In the genomic region with DNA sequence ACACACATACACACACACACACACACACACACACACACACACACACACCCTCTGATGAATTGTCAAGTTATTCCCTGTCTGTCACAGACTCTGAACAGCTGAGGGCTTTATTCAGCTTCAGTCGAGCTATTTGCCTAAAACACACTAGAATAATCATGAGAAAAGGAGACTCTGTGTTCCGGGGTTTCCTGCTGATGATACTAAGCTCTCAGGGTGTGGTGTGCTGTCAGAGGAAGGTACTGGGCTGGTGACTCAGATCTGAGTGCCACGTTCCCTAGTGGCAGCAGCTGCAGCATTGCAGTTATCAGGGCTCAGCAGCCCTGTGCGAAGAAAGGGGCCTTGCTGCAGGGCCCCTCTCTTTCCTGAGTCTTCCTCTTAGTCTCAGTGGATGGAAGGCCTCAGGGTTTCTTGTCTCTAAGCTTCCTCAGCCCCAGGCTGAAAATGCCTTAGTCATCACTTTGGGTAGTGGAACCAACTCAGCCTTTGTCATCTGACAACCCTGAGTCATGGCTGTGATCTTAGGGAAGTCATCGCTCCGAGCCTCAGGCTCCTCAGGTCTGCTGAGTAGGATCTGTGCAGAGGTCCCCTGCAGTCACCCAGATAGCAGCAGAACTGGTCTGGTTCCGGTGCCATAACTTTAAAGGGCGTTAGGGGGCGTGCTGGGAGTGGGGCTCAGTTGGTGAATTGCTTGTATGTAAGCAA, we compare ENCODE assay signal across 13 mouse cellular contexts.
A peak's percentile ranks its signal among the peaks of the same experiment; 100 is the strongest.
DNase-seq lines count a peak whose midpoint lies in the region; ATAC-seq lines count a peak whose summit lies in the region.
"Had no signal": no experiment of that assay in that cellular context is flagged by ENCODE, and none has a peak within 500 bp of the region (broad histone marks: within the 10 kb centered on the region; RNA-seq: fewer than 3 reads in every experiment).

No protein-coding gene starts in this region.

- peak; percentile 15 to 23 for DNase-seq in adrenal gland, adult (ENCODE audit: inconsistent age in 2 of 2, low spot score in 1 of 2)
- DNase-seq in adrenal gland, adult 8-10 months, result no peak
- peak; percentile 19 for DNase-seq in layer of hippocampus, adult 11-12 months (ENCODE audit: low spot score)
- DNase-seq in layer of hippocampus, postnatal 25 days (ENCODE audit: extremely low spot score in 1 of 2, low spot score in 1 of 2), result no peak
- DNase-seq in right cerebral cortex, adult 2 months (ENCODE audit: low spot score in 2 of 2), result peak; percentile 19 to 28
- DNase-seq in right cerebral cortex, postnatal 14 days, result no peak
- no peak for DNase-seq in gastrocnemius, postnatal 10 days
- DNase-seq: cerebellum, postnatal 36 days; kidney, postnatal 36 days; lung, adult 2 months; spleen, adult 18-20 months had no signal

- ATAC-seq in erythroid progenitor cell, adult 5-6 weeks (replicated peaks; ENCODE audit: low FRiP score, poor library complexity, severe bottlenecking), result no peak
- ATAC-seq: intestine, embryonic 15.5 days had no signal

Comparison
In these comparisons a context has a peak if more than half of its experiments do, and no peak if none do; other contexts are left out.
1. DNase-seq: peak in adrenal gland, adult (2 of 2), layer of hippocampus, adult 11-12 months (single experiment) and right cerebral cortex, adult 2 months (2 of 2); none in adrenal gland, adult 8-10 months (single experiment), layer of hippocampus, postnatal 25 days (0 of 2), right cerebral cortex, postnatal 14 days (single experiment) and gastrocnemius, postnatal 10 days (single experiment).